Mouse (Mus musculus): Measurements from ENCODE around the gene Eml1.

GRCm38 (mm10) chr12:108422495-108422857 lies 51.7 kb downstream of the Eml1 start:
- TF ChIP-seq CTCF (IDR thresholded peaks at IDR 0.05; ENCODE audit: extremely low read depth, insufficient read depth, low read length), result peak; percentile 30
- TF ChIP-seq POLR2A (IDR thresholded peaks at IDR 0.05; ENCODE audit: extremely low read depth, insufficient read depth, low read length), result no peak

Measured in cortical plate, adult 2 months (tissue).